Mouse (Mus musculus): Measurements from ENCODE around the gene Gdpd5.
A peak's percentile ranks its signal among the peaks of the same experiment; 100 is the strongest.

Gdpd5 gene

GRCm38 (mm10) chr7:99443164-99443563, 62.0 kb downstream of the Gdpd5 start:
- no peak for DNase-seq (ENCODE audit: low read depth)

- DNase-seq (ENCODE audit: low read depth), result no peak
These were observed 62.8 kb downstream of the Gdpd5 start for GRCm38 (mm10) chr7:99444012-99444411.

- DNase-seq (ENCODE audit: low read depth), result no peak
These were observed 64.6 kb downstream of the Gdpd5 start for GRCm38 (mm10) chr7:99445833-99446232.

GRCm38 (mm10) chr7:99447323-99447722, 66.1 kb downstream of the Gdpd5 start:
- DNase-seq (ENCODE audit: low read depth), result no peak

GRCm38 (mm10) chr7:99448619-99449018, 67.4 kb downstream of the Gdpd5 start:
- DNase-seq (ENCODE audit: low read depth), result no peak

- DNase-seq (ENCODE audit: low read depth), result no peak
These were observed 67.8 kb downstream of the Gdpd5 start for GRCm38 (mm10) chr7:99449063-99449462.

- DNase-seq (ENCODE audit: low read depth), result no peak
These were observed 68.5 kb downstream of the Gdpd5 start for GRCm38 (mm10) chr7:99449751-99450150.

GRCm38 (mm10) chr7:99450703-99451102, 69.5 kb downstream of the Gdpd5 start:
- peak; percentile 78 for DNase-seq (ENCODE audit: low read depth)

GRCm38 (mm10) chr7:99452859-99453258, 71.6 kb downstream of the Gdpd5 start:
- DNase-seq (ENCODE audit: low read depth), result no peak

- DNase-seq (ENCODE audit: low read depth), result no peak
These were observed 72.8 kb downstream of the Gdpd5 start for GRCm38 (mm10) chr7:99454044-99454443.

GRCm38 (mm10) chr7:99458849-99459248, 77.6 kb downstream of the Gdpd5 start:
- no peak for DNase-seq (ENCODE audit: low read depth)

- no peak for DNase-seq (ENCODE audit: low read depth)
These were observed 78.9 kb downstream of the Gdpd5 start for GRCm38 (mm10) chr7:99459888-99460652.

GRCm38 (mm10) chr7:99463120-99463519, 81.9 kb downstream of the Gdpd5 start:
- DNase-seq (ENCODE audit: low read depth), result no peak

- DNase-seq (ENCODE audit: low read depth), result no peak
These were observed 84.6 kb downstream of the Gdpd5 start, which contains the start of gene Klhl35 for GRCm38 (mm10) chr7:99465811-99466210. Gene Klhl35 (plus strand): TSS chr7:99466004.

GRCm38 (mm10) chr7:99467916-99468282, 86.7 kb downstream of the Gdpd5 start:
- no peak for DNase-seq (ENCODE audit: low read depth)

- DNase-seq (ENCODE audit: low read depth), result no peak
These were observed 87.3 kb downstream of the Gdpd5 start for GRCm38 (mm10) chr7:99468283-99469132.

GRCm38 (mm10) chr7:99469680-99470405, 88.6 kb downstream of the Gdpd5 start:
- no peak for DNase-seq (ENCODE audit: low read depth)

- no peak for DNase-seq (ENCODE audit: low read depth)
These were observed 90.4 kb downstream of the Gdpd5 start for GRCm38 (mm10) chr7:99471578-99471977.

- DNase-seq (ENCODE audit: low read depth), result no peak
These were observed 92.6 kb downstream of the Gdpd5 start for GRCm38 (mm10) chr7:99473638-99474407.

- DNase-seq (ENCODE audit: low read depth), result no peak
These were observed 93.8 kb downstream of the Gdpd5 start for GRCm38 (mm10) chr7:99474836-99475561.

GRCm38 (mm10) chr7:99475562-99475911, 94.3 kb downstream of the Gdpd5 start:
- DNase-seq (ENCODE audit: low read depth), result no peak

Measured in c-Kit-positive CD71-negative TER-119-negative erythroid progenitor cells, embryonic 14.5 days (primary cell).